Mouse (Mus musculus) neural tube, embryonic 15.5 days (tissue): Measurements from ENCODE around the gene 1700025G04Rik. TPM values are rescaled to one million over a fixed set of nuclear protein-coding genes. Genes with fewer than 3 reads are reported as not detected.

Source experiments
- ATAC-seq: fragments of 200-750 bp; cut with Nextera tagmentation; 2 replicates; pipeline ENCODE4 v1.8.0; 2017; ENCODE audit warnings: mild to moderate bottlenecking, moderate TSS enrichment, moderate library complexity; ENCODE audit not compliant: low FRiP score
- H3K27ac ChIP-seq: fragments of 300-500 bp; sonication (generic); replicated peaks from 2 replicates; pipeline ENCODE4 v1.5.1; 2015; ENCODE audit warnings: mild to moderate bottlenecking, inconsistent platforms
- H3K27me3 ChIP-seq: fragments of 300-500 bp; sonication (generic); replicated peaks from 2 replicates; pipeline ENCODE4 v1.6.1; 2015; ENCODE audit warnings: inconsistent platforms
- H3K36me3 ChIP-seq: fragments of 300-500 bp; sonication (generic); 2 replicates; pipeline ENCODE4 v1.6.1; 2015; ENCODE audit warnings: inconsistent platforms
- H3K4me1 ChIP-seq: fragments of 300-500 bp; sonication (generic); 2 replicates; pipeline ENCODE4 v1.6.1; 2015; ENCODE audit warnings: inconsistent platforms
- H3K4me2 ChIP-seq: fragments of 300-500 bp; sonication (generic); 2 replicates; pipeline ENCODE4 v1.6.1; 2015; ENCODE audit warnings: inconsistent platforms, mild to moderate bottlenecking, moderate library complexity
- H3K4me3 ChIP-seq: fragments of 300-500 bp; sonication (generic); replicated peaks from 2 replicates; pipeline ENCODE4 v1.5.1; 2015; ENCODE audit warnings: mild to moderate bottlenecking, inconsistent platforms
- H3K9ac ChIP-seq: fragments of 300-500 bp; sonication (generic); replicated peaks from 2 replicates; pipeline ENCODE4 v1.6.1; 2015; ENCODE audit warnings: mild to moderate bottlenecking, inconsistent platforms
- H3K9me3 ChIP-seq: fragments of 300-500 bp; sonication (generic); replicated peaks from 2 replicates; pipeline ENCODE4 v1.6.1; 2016; ENCODE audit warnings: inconsistent platforms
- WGBS: fragments of 180-500 bp; shearing (Covaris S2); methylation state at CpG from one replicate; pipeline ENCODE4 v1.1.7; 2015; ENCODE audit warnings: mixed read lengths; 5-methylcytosine and 5-hydroxymethylcytosine counted together
- polyA plus RNA-seq: library from polyadenylated mRNA; unstranded; fragments of >200 nt; fragmentation: Nextera tagmentation; extraction: Ambion mirVana; gene quantifications from 2 replicates; pipeline ENCODE4 v1.2.1, GENCODE M21; 2015

Gene 1700025G04Rik
- polyA plus RNA-seq, 1 experiment from 2014 or later, result 35.7 TPM

DNA sequence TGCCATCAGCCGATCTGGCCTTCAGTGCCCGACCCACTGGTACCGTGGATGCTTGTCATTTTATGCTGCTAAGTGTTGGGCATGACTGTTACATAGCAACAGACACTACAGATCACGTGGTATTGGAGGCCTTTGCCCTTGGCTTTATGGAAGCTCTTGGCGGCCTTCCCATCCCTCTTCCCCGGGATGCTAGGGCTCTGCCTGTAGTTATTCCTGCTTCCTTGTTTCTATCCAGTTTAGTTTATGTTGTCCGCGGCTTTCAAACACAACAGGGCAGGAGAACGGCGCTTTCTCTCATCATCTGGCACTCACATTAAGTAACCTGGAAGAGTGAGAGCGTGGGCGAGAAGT lies 226.2 kb downstream of the 1700025G04Rik start:
- H3K27ac ChIP-seq, result no peak overlapping the region
- WGBS, result 81% methylated on average over 12 of the region's 12 CpGs

DNA sequence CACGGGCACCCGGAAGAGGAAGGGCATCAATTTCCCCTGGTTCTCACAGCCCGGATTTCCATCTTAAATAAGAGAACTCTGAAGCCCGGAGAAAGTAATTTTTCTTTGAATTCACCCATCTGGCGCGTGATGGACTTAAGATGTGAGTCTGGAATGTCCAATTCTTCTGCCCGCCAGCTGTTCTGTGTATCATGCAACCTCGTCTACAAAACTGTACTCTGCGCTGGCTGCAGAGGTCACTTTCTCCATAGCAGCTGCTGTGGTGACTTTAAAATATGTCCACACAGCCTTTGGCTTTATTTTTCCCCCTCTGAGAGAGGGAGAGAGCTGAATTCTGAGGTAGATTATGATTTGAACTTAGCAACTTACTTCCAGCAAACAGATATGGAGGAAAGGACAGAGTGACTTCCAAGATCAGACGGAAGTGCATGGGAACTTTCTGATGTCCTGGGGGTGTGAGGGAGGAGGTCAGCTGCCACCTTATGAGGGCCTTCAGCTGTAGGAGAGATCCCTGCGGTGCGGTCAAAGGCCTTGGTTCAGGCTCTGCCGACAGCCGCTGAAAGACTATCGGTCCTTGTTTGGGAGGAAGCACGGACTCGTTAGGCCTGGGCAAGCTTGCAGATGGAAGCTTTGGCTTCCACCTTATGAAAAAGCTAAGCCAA lies 226.7 kb downstream of the 1700025G04Rik start:
- no peak overlapping the region for H3K9ac ChIP-seq
- no peak overlapping the region for H3K4me3 ChIP-seq
- H3K27ac ChIP-seq, result no peak overlapping the region
- WGBS, result 85% methylated on average over 17 of the region's 17 CpGs
- no peak overlapping the region for H3K4me2 ChIP-seq
- H3K27me3 ChIP-seq, result no peaks in the 10 kb centered on the region
- H3K36me3 ChIP-seq, result no peaks in the 10 kb centered on the region
- H3K9me3 ChIP-seq, result no peaks in the 10 kb centered on the region
- no peaks in the 10 kb centered on the region for H3K4me1 ChIP-seq
- ATAC-seq, result no peak

More for the DNA sequence above, 226.2 kb downstream of the 1700025G04Rik start:
- no peak for ATAC-seq
- no peak overlapping the region for H3K4me2 ChIP-seq
- H3K9ac ChIP-seq, result no peak overlapping the region
- H3K4me3 ChIP-seq, result no peak overlapping the region
- no peaks in the 10 kb centered on the region for H3K9me3 ChIP-seq
- H3K4me1 ChIP-seq, result no peaks in the 10 kb centered on the region
- H3K27me3 ChIP-seq, result no peaks in the 10 kb centered on the region
- H3K36me3 ChIP-seq, result no peaks in the 10 kb centered on the region

DNA sequence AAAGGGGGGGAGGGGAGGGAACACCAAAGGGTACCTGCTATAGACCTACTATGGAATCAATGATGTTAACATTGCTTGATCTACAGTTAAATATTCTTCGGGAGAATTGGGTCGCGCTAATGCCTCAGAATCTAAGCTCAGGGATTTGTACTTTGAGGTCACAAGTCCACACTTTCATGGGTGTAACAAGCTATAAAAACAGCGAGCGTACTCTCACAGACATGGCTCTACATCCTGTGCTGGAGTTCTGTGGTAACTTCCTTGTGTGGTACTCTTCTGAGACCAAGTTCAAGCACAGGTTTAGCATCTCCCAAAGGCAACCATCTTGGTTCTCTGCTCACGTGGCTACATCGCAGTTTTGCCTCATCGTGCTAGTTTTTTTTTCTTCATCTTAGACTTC lies 227.8 kb downstream of the 1700025G04Rik start:
- Histone ChIP-seq H3K27me3 (no peaks in the 10 kb centered on the region), H3K4me1 (no peaks in the 10 kb centered on the region), H3K27ac (no peak overlapping the region), H3K9ac (no peak overlapping the region), H3K9me3 (no peaks in the 10 kb centered on the region), H3K4me3 (no peak overlapping the region), H3K36me3 (no peaks in the 10 kb centered on the region), H3K4me2 (no peak overlapping the region)
- ATAC-seq, result no peak
- 95% methylated on average over 8 of the region's 8 CpGs for WGBS

DNA sequence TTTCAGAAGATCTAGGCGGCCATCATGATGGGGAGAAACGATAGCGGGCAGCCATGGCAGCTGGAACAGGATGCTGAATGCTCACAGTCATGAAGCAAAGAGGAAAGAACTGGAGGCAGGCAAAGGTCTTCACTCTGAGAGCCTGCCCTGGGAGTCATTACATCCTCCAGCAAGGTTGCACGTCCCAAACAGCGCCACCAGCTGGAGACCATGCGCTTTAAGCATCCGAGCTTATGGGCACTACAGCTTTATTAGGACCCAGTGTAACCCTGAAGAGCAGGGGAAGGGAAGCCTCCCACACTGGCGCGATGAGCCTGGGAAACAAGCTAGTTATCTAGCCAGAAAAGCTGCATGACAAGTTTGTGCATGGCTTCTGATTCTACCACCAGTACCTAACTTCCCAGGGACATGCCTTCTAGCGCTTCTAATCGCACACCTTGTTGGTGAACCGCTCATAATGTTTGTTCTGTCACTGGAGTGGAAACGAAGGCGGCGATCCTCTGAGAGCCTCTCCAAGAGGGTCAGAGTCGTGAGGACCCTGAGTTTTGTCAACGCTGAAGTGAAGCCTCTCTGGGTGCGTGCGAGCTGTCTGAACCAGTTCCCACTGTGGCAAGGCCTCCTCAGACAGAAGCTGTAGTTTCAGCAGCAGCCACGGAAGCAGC lies 228.5 kb downstream of the 1700025G04Rik start:
- no peak overlapping the region for H3K27ac ChIP-seq
- H3K9ac ChIP-seq, result no peak overlapping the region
- no peaks in the 10 kb centered on the region for H3K9me3 ChIP-seq
- no peak for ATAC-seq
- H3K27me3 ChIP-seq, result no peaks in the 10 kb centered on the region
- H3K4me2 ChIP-seq, result no peak overlapping the region
- H3K4me3 ChIP-seq, result no peak overlapping the region
- no peaks in the 10 kb centered on the region for H3K36me3 ChIP-seq
- WGBS, result 74% methylated on average over 20 of the region's 20 CpGs
- H3K4me1 ChIP-seq, result no peaks in the 10 kb centered on the region

DNA sequence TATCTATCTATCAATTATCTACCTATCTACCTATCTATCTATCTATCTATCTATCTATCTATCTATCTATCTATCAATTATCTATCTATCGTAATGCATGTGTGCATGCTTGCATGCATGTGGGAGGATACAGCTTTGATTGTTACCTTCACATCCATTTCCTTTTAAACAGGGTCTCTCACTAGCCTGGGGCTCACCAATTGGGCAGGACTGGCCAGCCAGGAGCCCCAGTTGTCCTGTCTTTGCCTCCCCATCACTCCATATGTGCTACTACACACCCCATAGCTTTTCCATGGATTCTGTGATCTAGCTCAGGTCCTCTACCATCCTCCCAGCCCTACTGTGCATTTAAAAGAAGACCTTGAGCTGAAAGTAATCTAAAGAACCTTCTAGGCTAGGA lies 231.5 kb downstream of the 1700025G04Rik start:
- ATAC-seq, result no peak
- Histone ChIP-seq H3K4me3 (no peak overlapping the region), H3K4me1 (no peaks in the 10 kb centered on the region), H3K9ac (no peak overlapping the region), H3K27me3 (no peaks in the 10 kb centered on the region), H3K4me2 (no peak overlapping the region), H3K36me3 (no peaks in the 10 kb centered on the region), H3K27ac (no peak overlapping the region), H3K9me3 (no peaks in the 10 kb centered on the region)
- WGBS, result 91% methylated on average over 1 of the region's 1 CpGs

DNA sequence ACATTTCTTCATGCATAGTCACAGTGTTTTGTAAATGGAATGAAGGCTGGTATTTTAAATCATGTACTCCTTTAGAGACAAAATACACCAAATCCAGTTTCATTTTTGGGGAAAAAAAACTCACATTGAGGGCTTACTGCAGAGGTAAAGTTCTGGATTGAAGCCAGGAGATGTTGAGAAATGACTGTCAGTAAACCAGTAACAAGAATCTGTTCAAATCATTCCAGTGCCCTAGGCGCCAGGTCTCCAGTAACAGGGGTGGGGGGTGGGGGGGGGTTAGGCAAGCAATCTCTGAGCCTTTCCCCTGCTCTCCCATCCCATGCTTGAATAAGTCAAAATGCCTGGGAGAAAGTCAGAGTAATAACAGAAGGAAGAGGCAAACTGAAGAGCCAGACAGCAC lies 234.4 kb downstream of the 1700025G04Rik start:
- WGBS, result 66% methylated on average over 1 of the region's 1 CpGs

DNA sequence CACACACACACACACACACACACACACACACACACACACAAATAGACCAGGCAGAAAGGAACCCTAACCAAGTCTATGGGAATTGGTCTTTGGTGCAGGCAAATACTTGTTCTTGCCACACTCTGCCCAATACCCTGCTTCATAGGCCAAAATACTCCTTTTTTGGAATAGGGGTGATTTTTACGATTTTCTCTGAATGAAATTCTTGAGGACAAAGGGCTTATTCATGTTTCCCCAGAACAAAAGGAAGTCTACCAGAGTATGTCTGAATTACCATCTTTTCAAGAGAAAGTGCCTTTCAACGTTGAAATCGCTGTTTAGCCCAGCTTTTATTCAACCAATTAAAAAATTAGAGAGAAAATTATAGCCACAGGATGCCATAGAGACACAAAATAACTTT lies 237.9 kb downstream of the 1700025G04Rik start:
- H3K27me3 ChIP-seq, result no peaks in the 10 kb centered on the region
- WGBS, result 17% methylated on average over 3 of the region's 3 CpGs
- H3K4me3 ChIP-seq, result no peak overlapping the region
- H3K27ac ChIP-seq, result no peak overlapping the region
- H3K36me3 ChIP-seq, result no peaks in the 10 kb centered on the region
- no peak overlapping the region for H3K9ac ChIP-seq
- H3K4me2 ChIP-seq, result no peak overlapping the region
- no peak for ATAC-seq
- no peaks in the 10 kb centered on the region for H3K4me1 ChIP-seq
- H3K9me3 ChIP-seq, result no peaks in the 10 kb centered on the region

More for the DNA sequence above, 234.4 kb downstream of the 1700025G04Rik start:
- Histone ChIP-seq H3K9ac (no peak overlapping the region), H3K27me3 (no peaks in the 10 kb centered on the region), H3K4me1 (no peaks in the 10 kb centered on the region), H3K9me3 (no peaks in the 10 kb centered on the region), H3K27ac (no peak overlapping the region), H3K36me3 (no peaks in the 10 kb centered on the region), H3K4me3 (no peak overlapping the region), H3K4me2 (no peak overlapping the region)
- no peak for ATAC-seq

DNA sequence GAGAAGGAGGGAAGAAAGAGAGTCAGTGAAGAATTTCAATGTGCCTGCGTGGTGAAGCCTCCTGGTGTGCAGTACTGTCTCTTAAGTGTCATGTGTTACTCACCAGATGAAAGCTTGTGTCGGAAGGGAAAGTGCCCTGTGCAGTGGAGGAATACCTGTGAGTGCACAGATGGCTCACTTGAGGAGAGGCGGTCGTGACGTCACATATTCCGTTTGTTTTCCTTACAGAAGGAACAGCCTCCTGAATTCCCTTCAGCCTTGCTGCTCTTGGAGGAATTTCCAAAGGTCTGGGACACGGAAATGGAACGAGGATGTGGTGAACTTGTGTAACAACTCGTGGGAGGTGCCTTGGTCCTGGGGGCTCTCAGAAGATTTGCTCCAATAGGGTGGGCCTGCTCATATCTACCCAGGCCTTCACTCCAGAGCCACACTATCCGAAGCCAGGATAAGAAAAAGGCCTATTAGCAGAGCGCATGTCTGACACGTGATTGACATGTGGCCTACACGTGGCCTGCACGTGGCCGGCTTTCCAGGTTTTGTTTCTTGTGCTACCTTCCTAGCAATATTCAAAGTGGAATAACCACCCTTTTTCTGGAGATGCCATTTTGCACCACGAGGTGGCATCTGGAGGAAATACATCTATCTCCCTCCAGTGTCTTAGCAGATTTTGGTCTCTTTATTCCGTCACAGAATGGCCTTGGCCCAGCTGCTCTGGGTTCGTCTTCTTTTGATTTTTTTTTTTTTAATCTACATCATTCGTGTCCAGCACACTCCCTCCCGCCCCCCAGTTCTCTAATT lies 238.7 kb downstream of the 1700025G04Rik start:
- WGBS, result 80% methylated on average over 20 of the region's 20 CpGs
- no peaks in the 10 kb centered on the region for H3K9me3 ChIP-seq

DNA sequence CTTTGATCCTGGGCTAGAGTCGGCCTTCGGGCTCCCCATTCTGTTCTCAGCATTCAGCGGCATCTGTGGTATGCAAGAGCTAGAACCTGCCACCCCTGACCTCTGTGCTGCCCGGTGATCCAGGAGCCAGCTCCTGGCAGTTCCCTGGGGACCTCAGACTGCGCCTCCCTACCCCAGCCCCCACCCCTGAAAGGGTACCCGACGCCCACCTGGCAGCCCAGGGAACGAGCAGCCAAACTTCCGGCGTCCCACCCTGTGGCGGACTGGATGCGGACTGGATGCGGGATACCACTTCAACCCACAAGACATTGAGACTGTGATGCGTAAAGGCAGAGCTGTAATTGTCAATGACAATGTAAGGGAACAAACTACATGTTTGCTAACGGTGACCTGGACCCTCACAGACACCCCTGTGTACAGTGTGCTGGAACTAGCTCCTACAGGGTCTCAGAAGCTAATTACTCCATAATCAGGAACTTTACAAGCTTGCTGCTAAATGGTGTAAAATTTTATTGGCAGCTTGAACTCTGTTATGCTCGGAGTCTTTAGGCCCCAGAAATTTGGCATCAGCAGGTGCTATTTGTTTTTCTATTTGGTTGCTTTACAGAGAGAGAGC lies 239.8 kb downstream of the 1700025G04Rik start:
- ATAC-seq, result no peak
- H3K9me3 ChIP-seq, result no peaks in the 10 kb centered on the region
- H3K4me2 ChIP-seq, result no peak overlapping the region
- H3K4me1 ChIP-seq, result peaks cover 13% of the 10 kb centered on the region
- H3K27me3 ChIP-seq, result no peaks in the 10 kb centered on the region
- no peak overlapping the region for H3K27ac ChIP-seq
- WGBS, result 86% methylated on average over 16 of the region's 16 CpGs
- H3K9ac ChIP-seq, result no peak overlapping the region
- no peaks in the 10 kb centered on the region for H3K36me3 ChIP-seq
- H3K4me3 ChIP-seq, result no peak overlapping the region

More for the DNA sequence above, 238.7 kb downstream of the 1700025G04Rik start:
- no peak overlapping the region for H3K27ac ChIP-seq
- peaks cover 3% of the 10 kb centered on the region for H3K4me1 ChIP-seq
- H3K36me3 ChIP-seq, result no peaks in the 10 kb centered on the region
- H3K4me2 ChIP-seq, result no peak overlapping the region
- H3K27me3 ChIP-seq, result no peaks in the 10 kb centered on the region
- no peak for ATAC-seq
- H3K9ac ChIP-seq, result no peak overlapping the region
- no peak overlapping the region for H3K4me3 ChIP-seq

DNA sequence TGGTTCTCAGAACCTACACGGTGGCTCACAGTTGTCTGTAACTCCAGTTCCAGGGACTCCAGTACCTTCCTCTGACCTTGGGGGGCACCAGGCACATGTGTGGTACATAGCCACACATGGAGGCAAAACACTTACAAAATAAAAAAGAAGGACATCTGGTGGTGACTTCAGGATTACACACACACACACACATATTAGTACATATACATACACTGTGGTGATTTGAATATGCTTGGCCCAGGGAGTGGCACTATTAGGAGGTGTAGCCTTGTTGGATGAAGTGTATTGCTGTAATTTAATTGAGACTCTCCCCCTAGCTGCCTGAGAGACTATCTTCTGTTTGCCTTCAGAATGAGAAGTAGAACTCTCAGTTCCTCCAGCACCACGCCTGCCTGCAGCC lies 241.6 kb downstream of the 1700025G04Rik start:
- Histone ChIP-seq H3K27me3 (no peaks in the 10 kb centered on the region), H3K4me2 (no peak overlapping the region), H3K9me3 (no peaks in the 10 kb centered on the region), H3K4me1 (peaks cover 13% of the 10 kb centered on the region), H3K4me3 (no peak overlapping the region), H3K9ac (no peak overlapping the region), H3K36me3 (no peaks in the 10 kb centered on the region), H3K27ac (no peak overlapping the region)
- ATAC-seq, result no peak
- 94% methylated on average over 2 of the region's 2 CpGs for WGBS

DNA sequence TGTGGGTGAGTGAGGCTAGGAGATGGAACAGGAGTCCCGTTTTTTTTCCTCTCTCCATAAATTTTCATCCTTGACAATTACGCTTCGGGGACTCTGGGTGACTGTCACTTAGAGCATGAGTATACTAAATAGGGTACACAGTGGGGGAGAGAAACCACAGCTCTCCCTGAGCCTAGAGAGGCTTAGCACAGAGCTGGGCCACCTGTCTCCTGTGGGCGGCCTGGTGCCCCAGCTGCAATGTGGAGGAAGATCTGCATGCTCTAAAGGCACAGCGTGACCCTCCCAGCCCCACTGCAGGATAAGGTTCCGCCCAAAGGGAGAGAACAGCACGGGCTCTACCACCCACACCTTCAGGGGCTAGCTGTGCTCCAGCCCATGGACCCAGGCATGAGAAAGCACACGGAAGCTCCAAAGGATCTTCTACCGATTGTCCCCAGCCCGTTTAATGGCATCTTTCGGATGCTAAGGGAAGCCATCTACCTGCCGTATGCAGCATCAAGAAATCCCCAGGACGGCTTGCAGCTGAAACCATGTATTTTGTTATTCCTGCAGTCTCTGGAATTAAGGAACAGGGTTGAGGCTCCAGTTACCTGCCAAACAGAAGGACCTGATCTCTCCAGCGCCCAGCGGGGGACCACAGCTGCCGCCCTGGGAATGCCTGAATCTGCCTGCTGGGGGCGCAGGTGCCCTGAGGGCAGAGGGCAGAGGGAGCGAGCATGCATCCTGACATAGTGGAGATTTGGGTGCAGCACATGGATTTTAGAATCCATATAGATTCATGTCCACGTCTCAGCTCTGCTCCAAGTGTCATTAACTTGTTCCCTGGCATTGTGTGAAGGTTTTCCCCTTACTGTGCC lies 243.8 kb downstream of the 1700025G04Rik start:
- no peak overlapping the region for H3K4me2 ChIP-seq
- peak; percentile 38; the same call in 1 of the 2 replicates for ATAC-seq
- peak overlapping the region; percentile 64; the same call in 1 of the 2 replicates for H3K27ac ChIP-seq
- no peaks in the 10 kb centered on the region for H3K27me3 ChIP-seq
- H3K4me3 ChIP-seq, result no peak overlapping the region
- H3K9ac ChIP-seq, result no peak overlapping the region
- no peaks in the 10 kb centered on the region for H3K9me3 ChIP-seq
- no peaks in the 10 kb centered on the region for H3K36me3 ChIP-seq
- 56% methylated on average over 19 of the region's 19 CpGs for WGBS
- peaks cover 13% of the 10 kb centered on the region for H3K4me1 ChIP-seq
